Mouse (Mus musculus) liver, embryonic 14.5 days (tissue): Measurements from ENCODE around the gene Numa1. TPM values are rescaled to one million over a fixed set of nuclear protein-coding genes. Genes with fewer than 3 reads are reported as not detected.
"Not testable (repeated sequence)": the region's sequence is repeated elsewhere in the genome, so short reads cannot be mapped to it uniquely, and the experiment has no call there.

Source experiments
- ATAC-seq: fragments of 200-750 bp; cut with Nextera tagmentation; 2 replicates; pipeline ENCODE4 v1.8.0; 2017; ENCODE audit warnings: moderate number of reproducible peaks, mild to moderate bottlenecking, moderate library complexity; ENCODE audit not compliant: insufficient read depth
- DNase-seq, 3 experiments: peaks; one replicate each; pipeline ENCODE4 v3.0.0-alpha.2; 2012 to 2013; ENCODE audit warnings: low read depth in 3 of 3, low spot score in 3 of 3
- H3K27ac ChIP-seq: fragments of 300-500 bp; sonication (generic); 2 replicates; pipeline ENCODE4 v1.5.1; 2014; ENCODE audit warnings: moderate library complexity, mild to moderate bottlenecking, control low read depth, inconsistent platforms
- H3K27me3 ChIP-seq: fragments of 300-500 bp; sonication (generic); 2 replicates; pipeline ENCODE4 v1.6.1; 2014; ENCODE audit warnings: mild to moderate bottlenecking, low read length, moderate library complexity; ENCODE audit not compliant: control insufficient read depth, insufficient read depth
- H3K36me3 ChIP-seq: fragments of 300-500 bp; sonication (generic); replicated peaks from 2 replicates; pipeline ENCODE4 v1.6.1; 2014; ENCODE audit warnings: low read depth; ENCODE audit not compliant: control insufficient read depth, insufficient read depth
- H3K4me1 ChIP-seq, 2 experiments: fragments of 200-500 bp in 1 of 2; fragments of 300-500 bp in 1 of 2; sonication (generic) in 1 of 2; replicated peaks; 2 replicates each; pipeline ENCODE4 v1.6.1; 2012 to 2014; ENCODE audit warnings: antibody characterized with exemption in 1 of 2, inconsistent platforms in 1 of 2, low read length in 1 of 2; ENCODE audit not compliant: control insufficient read depth in 2 of 2, insufficient read depth in 2 of 2
- H3K4me2 ChIP-seq: fragments of 300-500 bp; sonication (generic); 2 replicates; pipeline ENCODE4 v1.6.1; 2014; ENCODE audit warnings: low read depth, mild to moderate bottlenecking, control low read depth, moderate library complexity
- H3K4me3 ChIP-seq, 2 experiments: fragments of 200-500 bp in 1 of 2; fragments of 300-500 bp in 1 of 2; sonication (generic) in 1 of 2; 2 replicates each; pipeline ENCODE4 v1.5.1; 2012 to 2014; ENCODE audit warnings: low read depth in 2 of 2, low read length in 2 of 2, mild to moderate bottlenecking in 2 of 2, control low read depth in 1 of 2, inconsistent platforms in 1 of 2, moderate library complexity in 1 of 2; ENCODE audit not compliant: insufficient read depth in 1 of 2
- H3K9ac ChIP-seq: fragments of 300-500 bp; sonication (generic); replicated peaks from 2 replicates; pipeline ENCODE4 v1.6.1; 2014; ENCODE audit warnings: mild to moderate bottlenecking, control low read depth, moderate library complexity
- H3K9me3 ChIP-seq: fragments of 300-500 bp; sonication (generic); 2 replicates; pipeline ENCODE4 v1.6.1; 2016; ENCODE audit warnings: low read length, mixed read lengths; ENCODE audit not compliant: control insufficient read depth
- CTCF ChIP-seq: IDR thresholded peaks from 2 replicates; pipeline ENCODE4 v1.5.1; 2016; ENCODE audit warnings: antibody characterized with exemption, low read depth, control low read depth
- EP300 ChIP-seq: IDR thresholded peaks from 2 replicates; pipeline ENCODE4 v1.6.1; 2016; ENCODE audit warnings: antibody characterized with exemption, low read depth
- WGBS: fragments of 180-500 bp; shearing (Covaris S2); extraction: QIAGEN DNeasy Blood & Tissue Kit; methylation state at CpG from one replicate; pipeline ENCODE4 v1.1.7; 2014; ENCODE audit not compliant: insufficient replicate concordance; 5-methylcytosine and 5-hydroxymethylcytosine counted together
- polyA plus RNA-seq, 2 experiments: library from polyadenylated mRNA; depleted of rRNA in 1 of 2; stranded (reverse) in 1 of 2; unstranded in 1 of 2; fragments of >200 nt; fragmentation: Nextera tagmentation in 1 of 2; extraction: Ambion mirVana in 1 of 2; gene quantifications; 2 replicates each; pipeline versions ENCODE4 v1.2.1 to v1.2.3; 2012 to 2014

The Numa1 gene
- polyA plus RNA-seq, 2 experiments = 27.4 to 36.2 TPM

GRCm38 (mm10) chr7:102018590-102018989 is 84.7 kb downstream of the Numa1 start, which contains the start of gene Il18bp:
Gene Il18bp (minus strand): TSS chr7:102018690.
- Histone ChIP-seq H3K4me2 (peak within 1 kb of the TSS; percentile 32), H3K9me3 (no peaks in the 10 kb centered on the region), H3K36me3 (peaks cover 53% of the 10 kb centered on the region), H3K4me1 (no peaks in the 10 kb centered on the region), H3K4me3 (no peak within 1 kb of the TSS), H3K9ac (no peak within 1 kb of the TSS), H3K27me3 (no peaks in the 10 kb centered on the region), H3K27ac (no peak within 1 kb of the TSS)
- no peak for DNase-seq
- TF ChIP-seq CTCF = no peak
- no peak for TF ChIP-seq EP300
- 75% methylated on average over 3 of the region's 3 CpGs for WGBS
- ATAC-seq = no peak

- H3K9me3 ChIP-seq = no peaks in the 10 kb centered on the region
- no peaks in the 10 kb centered on the region for H3K4me1 ChIP-seq
- H3K27ac ChIP-seq = no peak overlapping the region
- WGBS = 51% methylated on average over 3 of the region's 3 CpGs
- DNase-seq = no peak
- no peaks in the 10 kb centered on the region for H3K27me3 ChIP-seq
- no peak overlapping the region for H3K4me2 ChIP-seq
- H3K36me3 ChIP-seq = peaks cover 45% of the 10 kb centered on the region
- no peak overlapping the region for H3K9ac ChIP-seq
- TF ChIP-seq CTCF (no peak), EP300 (no peak)
- no peak for ATAC-seq
- no peak overlapping the region for H3K4me3 ChIP-seq
Measured at GRCm38 (mm10) chr7:102019362-102019761, 85.5 kb downstream of the Numa1 start.

GRCm38 (mm10) chr7:102020934-102021333 is 87.0 kb downstream of the Numa1 start:
- ATAC-seq, H3K4me2 ChIP-seq, H3K4me3 ChIP-seq, H3K27me3 ChIP-seq, H3K9me3 ChIP-seq, DNase-seq, H3K9ac ChIP-seq, H3K27ac ChIP-seq, H3K4me1 ChIP-seq: not testable (repeated sequence)
- peaks cover 33% of the 10 kb centered on the region for H3K36me3 ChIP-seq
- 87% methylated on average over 2 of the region's 2 CpGs for WGBS

GRCm38 (mm10) chr7:102023821-102024220 is 89.9 kb downstream of the Numa1 start:
- no peak for ATAC-seq
- H3K9ac ChIP-seq = no peak overlapping the region
- WGBS = 82% methylated on average over 9 of the region's 9 CpGs
- H3K27me3 ChIP-seq = no peaks in the 10 kb centered on the region
- peaks cover 15% of the 10 kb centered on the region for H3K36me3 ChIP-seq
- TF ChIP-seq CTCF = no peak
- TF ChIP-seq EP300 = no peak
- H3K4me3 ChIP-seq = no peak overlapping the region
- no peak for DNase-seq
- H3K4me1 ChIP-seq = no peaks in the 10 kb centered on the region
- no peak overlapping the region for H3K4me2 ChIP-seq
- H3K9me3 ChIP-seq = no peaks in the 10 kb centered on the region
- no peak overlapping the region for H3K27ac ChIP-seq

- no peak for TF ChIP-seq EP300
- TF ChIP-seq CTCF = no peak
- Histone ChIP-seq H3K4me2 (no peak overlapping the region), H3K27me3 (no peaks in the 10 kb centered on the region), H3K4me1 (no peaks in the 10 kb centered on the region), H3K9ac (no peak overlapping the region), H3K9me3 (no peaks in the 10 kb centered on the region), H3K27ac (no peak overlapping the region), H3K36me3 (peaks cover 11% of the 10 kb centered on the region), H3K4me3 (no peak overlapping the region)
- peak in 2 of 3 experiments; percentile 26 to 31 for DNase-seq
- WGBS = 79% methylated on average over 2 of the region's 2 CpGs
- ATAC-seq = peak; percentile 47; the same call in 1 of the 2 replicates
Measured at GRCm38 (mm10) chr7:102025187-102026119, 91.5 kb downstream of the Numa1 start.
